Mouse (Mus musculus) naive thymus-derived CD4-positive, alpha-beta T cell, adult 2 months (primary cell): Measurements from ENCODE around the gene Adat3.
A peak's percentile ranks its signal among the peaks of the same experiment; 100 is the strongest.
"Not testable (repeated sequence)": the region's sequence is repeated elsewhere in the genome, so short reads cannot be mapped to it uniquely, and the experiment has no call there.

Experiments
- DNase-seq: peaks from one replicate; pipeline ENCODE4 v3.0.0-alpha.2; 2011; ENCODE audit warnings: low read depth

Gene Adat3

GRCm38 (mm10) chr10:80610116-80610785 is 7.6 kb downstream of the Adat3 start:
- DNase-seq: peak; percentile 64

DNA sequence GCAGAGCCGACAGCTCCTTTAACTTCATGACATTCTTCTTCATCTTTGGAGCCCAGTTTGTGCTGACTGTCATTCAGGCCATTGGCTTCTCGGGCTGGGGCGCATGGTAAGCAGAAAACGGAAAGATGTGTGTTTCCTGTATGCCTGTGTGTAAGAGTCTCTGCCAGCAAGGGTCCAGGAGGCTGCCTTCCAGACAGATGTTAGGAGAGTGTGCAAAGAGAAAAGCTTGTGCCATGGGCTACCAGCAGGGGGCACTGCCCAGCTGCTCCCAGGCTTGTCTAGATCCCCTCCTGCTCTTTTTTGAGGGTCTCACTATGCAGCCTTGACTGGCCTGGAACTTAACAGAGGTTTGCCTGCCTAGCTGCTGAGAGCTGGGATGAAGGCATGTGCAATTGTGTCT is 8.3 kb downstream of the Adat3 start:
- DNase-seq: peak; percentile 83

GRCm38 (mm10) chr10:80611905-80612304 is 9.2 kb downstream of the Adat3 start:
- no peak for DNase-seq

DNA sequence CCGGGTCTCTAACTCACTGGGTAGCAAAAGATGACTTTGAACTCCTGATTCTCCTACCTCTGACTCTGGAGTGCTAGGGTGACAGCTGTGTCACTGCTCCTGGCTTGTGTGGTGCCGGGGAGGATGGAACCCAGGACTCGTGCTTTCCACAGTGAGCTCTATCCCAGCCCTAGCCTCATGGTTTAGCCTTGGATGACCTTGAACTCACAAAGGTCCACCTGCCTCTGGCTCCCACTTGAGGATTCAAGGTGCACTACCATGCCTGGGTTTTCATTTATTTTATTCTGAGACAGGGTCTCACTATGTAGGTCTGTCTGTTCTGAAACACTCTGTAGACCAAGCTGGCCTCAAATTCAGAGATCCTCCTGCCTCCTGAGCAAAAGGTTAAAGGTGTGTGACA is 11.1 kb downstream of the Adat3 start:
- no peak for DNase-seq

GRCm38 (mm10) chr10:80614351-80614750 is 11.7 kb downstream of the Adat3 start:
- DNase-seq: no peak

- peak; percentile 88 for DNase-seq
Observed at GRCm38 (mm10) chr10:80618181-80618580, 15.5 kb downstream of the Adat3 start.

- DNase-seq: no peak
Observed at GRCm38 (mm10) chr10:80619465-80620244, 17.0 kb downstream of the Adat3 start.

- DNase-seq: no peak
Observed at GRCm38 (mm10) chr10:80620365-80620764, 17.7 kb downstream of the Adat3 start.

DNA sequence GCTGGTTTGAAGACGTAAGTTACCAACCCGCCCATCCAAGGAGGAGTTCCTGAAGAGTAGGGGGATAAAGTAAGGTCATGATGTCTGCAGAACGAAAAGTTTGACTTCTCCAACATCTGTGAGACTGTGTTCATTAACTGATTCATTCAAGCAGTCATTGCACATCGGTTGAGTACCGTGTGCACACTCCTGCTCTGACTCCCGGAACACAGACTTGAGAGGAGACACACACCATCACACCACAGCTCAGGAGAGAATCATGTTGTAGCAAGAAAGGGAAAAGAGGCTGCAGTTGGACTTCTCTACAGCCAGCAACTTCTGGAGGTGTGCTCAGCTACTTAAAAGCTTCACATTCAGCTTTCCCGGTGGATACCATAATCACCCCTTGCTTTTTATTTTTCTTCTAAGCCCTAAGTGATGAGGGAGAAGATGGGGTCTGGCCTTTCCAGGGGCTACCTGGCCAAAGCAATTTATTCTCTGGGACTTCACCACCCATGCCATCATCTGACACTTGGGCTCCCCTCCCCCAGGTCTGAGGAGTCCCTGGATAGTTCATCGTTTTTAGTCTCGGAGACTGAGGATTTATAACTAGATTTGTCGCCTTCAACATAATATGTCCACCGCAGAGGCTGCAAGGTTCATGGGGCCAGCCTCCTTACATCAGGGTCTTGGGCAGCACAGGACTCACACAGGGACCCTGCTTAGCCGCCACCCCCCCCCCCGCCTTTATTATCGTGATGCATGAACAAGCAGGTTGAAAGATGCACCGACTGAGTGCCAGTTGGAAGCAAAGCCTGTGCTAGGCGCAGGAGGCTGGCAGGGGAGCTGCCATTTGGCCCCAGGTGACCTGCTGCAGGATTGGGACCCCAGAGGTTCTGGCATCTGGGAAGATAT is 18.4 kb downstream of the Adat3 start:
- no peak for DNase-seq

GRCm38 (mm10) chr10:80621690-80621939 is 18.9 kb downstream of the Adat3 start:
- no peak for DNase-seq

- peak; percentile 100 for DNase-seq
Observed at GRCm38 (mm10) chr10:80621940-80622660, 19.4 kb downstream of the Adat3 start.

GRCm38 (mm10) chr10:80622661-80623456 is 20.2 kb downstream of the Adat3 start, which contains the start of gene Csnk1g2:
Csnk1g2 (plus strand) TSS chr10:80622838.
- DNase-seq: no peak

- peak; percentile 75 for DNase-seq
Observed at GRCm38 (mm10) chr10:80623457-80624191, 20.9 kb downstream of the Adat3 start.

- no peak for DNase-seq
Observed at GRCm38 (mm10) chr10:80625764-80626163, 23.1 kb downstream of the Adat3 start.

GRCm38 (mm10) chr10:80627685-80628084 is 25.0 kb downstream of the Adat3 start:
- DNase-seq: no peak

DNA sequence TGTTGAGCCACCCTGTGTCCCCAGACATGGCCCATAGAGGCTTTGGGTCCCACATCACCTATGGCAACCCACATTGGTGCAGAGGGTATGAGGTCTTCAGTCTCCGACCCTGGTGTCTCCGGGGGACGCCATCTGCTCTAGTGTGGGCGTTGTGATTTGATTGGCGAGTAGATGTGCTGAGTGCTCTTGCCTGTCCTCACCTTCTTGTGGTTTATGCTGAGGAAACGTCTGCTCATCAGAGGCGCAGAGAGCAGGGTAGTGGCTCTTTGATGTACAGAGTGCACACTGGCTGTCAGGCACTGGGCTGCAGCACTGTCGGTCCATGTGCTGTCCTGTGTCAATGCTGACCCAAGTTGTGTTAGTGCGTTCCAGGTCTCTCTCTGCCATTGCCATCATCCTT is 26.2 kb downstream of the Adat3 start:
- peak; percentile 66 for DNase-seq

DNA sequence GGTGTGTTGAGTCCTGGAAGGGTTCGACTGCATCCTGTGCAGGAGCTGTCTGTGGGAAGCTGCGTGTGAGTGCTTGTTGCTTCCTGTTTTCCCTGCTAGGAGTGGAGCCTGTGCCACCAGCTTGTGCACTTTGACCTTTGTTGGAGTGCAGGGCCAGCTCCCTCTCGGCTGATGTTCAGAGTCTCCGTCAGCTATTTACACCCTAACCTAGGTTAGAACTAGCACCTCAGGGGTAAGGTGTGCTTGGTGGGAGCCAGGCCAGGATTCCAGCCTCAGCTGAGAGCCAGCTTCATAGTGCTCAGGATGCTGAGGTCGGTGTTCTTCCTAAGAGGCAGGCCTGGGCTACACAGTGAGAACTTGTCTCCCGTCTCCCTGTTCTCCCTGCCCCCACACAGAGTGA is 32.7 kb downstream of the Adat3 start:
- DNase-seq: no peak

DNA sequence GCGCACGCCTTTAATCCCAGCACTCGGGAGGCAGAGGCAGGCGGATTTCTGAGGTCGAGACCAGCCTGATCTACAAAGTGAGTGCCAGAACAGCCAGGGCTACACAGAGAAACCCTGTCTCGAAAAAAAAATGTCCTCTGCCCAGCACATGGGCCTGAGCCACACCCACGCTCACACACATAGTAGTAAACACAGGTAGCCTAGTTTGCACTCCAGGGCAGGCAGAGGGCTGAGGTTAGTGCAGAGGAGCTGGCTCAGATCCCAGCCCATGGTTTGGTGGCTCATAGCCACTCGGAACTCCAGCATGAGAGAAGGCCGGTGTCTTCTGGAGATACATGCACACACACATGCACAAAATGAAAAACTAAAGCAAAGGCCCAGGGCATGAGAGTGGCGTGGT is 44.3 kb downstream of the Adat3 start:
- DNase-seq: no peak

- DNase-seq: not testable (repeated sequence)
Observed at GRCm38 (mm10) chr10:80649910-80650309, 47.2 kb downstream of the Adat3 start.

- no peak for DNase-seq
Observed at GRCm38 (mm10) chr10:80650392-80650791, 47.7 kb downstream of the Adat3 start.
